Comparison of ENCODE assay signal across 9 mouse cellular contexts in the genomic region with DNA sequence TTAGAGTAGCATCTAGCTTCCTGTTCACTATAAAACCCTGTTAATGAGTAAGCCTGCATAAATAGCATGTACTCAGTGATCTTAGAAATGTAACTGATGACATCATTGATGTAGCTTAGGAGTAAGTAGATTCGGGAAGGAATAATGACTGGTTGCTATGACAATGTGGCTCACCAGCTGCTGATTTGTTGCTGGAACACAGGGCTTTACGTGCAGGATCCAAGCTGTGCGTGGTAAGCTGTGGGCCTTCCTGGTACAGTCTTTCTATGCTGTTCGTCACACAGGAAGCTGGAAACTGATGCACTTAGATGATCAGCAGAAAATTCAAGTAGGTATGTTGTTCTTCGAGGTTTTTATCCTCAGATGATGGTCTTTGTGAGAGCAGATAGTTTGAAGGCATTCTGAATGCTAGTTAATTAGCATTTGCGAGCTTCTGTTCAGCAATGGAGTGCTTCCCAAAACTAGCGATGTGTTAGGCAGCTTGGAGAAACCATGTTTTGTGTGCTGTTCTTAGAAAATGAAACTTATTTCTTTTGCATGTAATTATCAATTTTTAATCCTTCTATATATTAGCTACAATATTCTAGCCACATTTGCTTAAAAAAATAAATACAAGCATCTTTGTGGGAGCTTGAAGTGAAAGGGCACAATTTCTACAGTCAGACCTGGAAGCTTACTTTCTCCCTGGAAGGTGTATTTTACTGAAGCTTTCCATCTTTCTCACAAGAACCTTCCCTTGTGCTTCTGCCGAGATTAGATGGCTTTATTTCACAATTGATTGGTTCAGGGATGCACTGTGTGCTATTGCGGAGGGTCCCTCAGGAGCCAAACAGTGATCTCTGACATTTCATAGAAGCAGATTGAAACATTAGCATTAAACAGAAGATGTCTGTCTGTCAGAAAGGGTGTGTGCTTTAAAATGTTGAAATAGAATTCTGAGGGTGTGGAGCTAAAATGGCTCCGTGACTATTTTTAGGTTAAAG. TPM values are rescaled to one million over a fixed set of nuclear protein-coding genes. Genes with fewer than 3 reads are reported as not detected.
A peak's percentile ranks its signal among the peaks of the same experiment; 100 is the strongest.
DNase-seq lines count a peak whose midpoint lies in the region; TF ChIP-seq lines count a peak whose summit lies in the region.
"Had no signal": no experiment of that assay in that cellular context is flagged by ENCODE, and none has a peak within 500 bp of the region (broad histone marks: within the 10 kb centered on the region; RNA-seq: fewer than 3 reads in every experiment).

No protein-coding gene starts in this region.

- peak overlapping the region; percentile 79 for H3K27ac ChIP-seq in olfactory bulb, adult 2 months (ENCODE audit: insufficient read depth, low read depth, low read length)
- H3K27ac ChIP-seq: macrophage had no signal

- TF ChIP-seq POLR2A in olfactory bulb, adult 2 months (IDR thresholded peaks at IDR 0.05; ENCODE audit: insufficient read depth, low read depth, low read length): no peak

- 18% methylated on average over 10 of the region's 10 CpGs for WGBS in olfactory bulb, adult 2 months

- intact Hi-C loops in heart, postnatal 36 days (cut with DNase I): no loop called here

- peak overlapping the region; percentile 12; the same call in 1 of the 2 replicates for H3K4me3 ChIP-seq in olfactory bulb, adult 2 months (ENCODE audit: insufficient read depth, low read depth, low read length)

- DNase-seq in thymus, postnatal 0 days (ENCODE audit: low spot score): peak; percentile 63
- no peak for DNase-seq in thymus, adult 18-20 months
- DNase-seq in frontal cortex, adult 2 months (ENCODE audit: extremely low spot score in 1 of 2, low spot score in 1 of 2): peak; percentile 81 to 86
- peak; percentile 68 to 73 for DNase-seq in layer of hippocampus, postnatal 36 days
- no peak for DNase-seq in heart, postnatal 36 days
- DNase-seq in adrenal gland, adult 18-20 months (ENCODE audit: low spot score in 2 of 2): no peak
- DNase-seq in adrenal gland, postnatal 4 days (ENCODE audit: low spot score in 2 of 2): no peak

- no peak for TF ChIP-seq CTCF in olfactory bulb, adult 2 months (IDR thresholded peaks at IDR 0.05; ENCODE audit: insufficient read depth, low read depth, low read length)

- no peaks in the 10 kb centered on the region for H3K4me1 ChIP-seq in olfactory bulb, adult 2 months (ENCODE audit: control insufficient read depth, insufficient read depth, low read length)

RNA-seq across cellular contexts. Expression of a gene that starts 9.6 kb away (rescaled TPM):
- polyA plus RNA-seq in thymus, postnatal 0 days (2015; fragmentation: Nextera tagmentation; extraction: Ambion mirVana): 0.09 and 0.27 TPM in 2 replicates
- 0.80 and 0.94 TPM in 2 replicates for polyA plus RNA-seq in frontal cortex, adult 2 months (2012; rRNA removed)
- 1 to 10 TPM in 1 of 2 experiments, under 1 TPM in 1; 0.15 to 1.0 TPM for total RNA-seq in layer of hippocampus, postnatal 36 days (2021)
- polyA plus RNA-seq in olfactory bulb, adult 2 months (2012; ENCODE audit: insufficient read depth, insufficient read length, low replicate concordance, missing spikeins): not detected in 2 replicates
- under 1 TPM in 1 of 2 experiments, not detected in 1; 0.17 TPM for total RNA-seq in heart, postnatal 36 days (2021)
- not detected for total RNA-seq in adrenal gland, adult 18-20 months (2021)
- total RNA-seq in adrenal gland, postnatal 4 days (2021): not detected

RNA-seq across cellular contexts. Expression of a gene that starts 36.7 kb away (rescaled TPM):
- polyA plus RNA-seq in thymus, postnatal 0 days (2015; fragmentation: Nextera tagmentation; extraction: Ambion mirVana): 0.03 and 0.09 TPM in 2 replicates
- 0.48 and 0.76 TPM in 2 replicates for polyA plus RNA-seq in frontal cortex, adult 2 months (2012; rRNA removed)
- total RNA-seq in layer of hippocampus, postnatal 36 days (2021): under 1 TPM; 0.65 to 0.71 TPM
- not detected in 2 replicates for polyA plus RNA-seq in olfactory bulb, adult 2 months (2012; ENCODE audit: insufficient read depth, insufficient read length, low replicate concordance, missing spikeins)
- not detected for total RNA-seq in heart, postnatal 36 days (2021)
- not detected for total RNA-seq in adrenal gland, adult 18-20 months (2021)
- under 1 TPM; 0.11 to 0.20 TPM for total RNA-seq in adrenal gland, postnatal 4 days (2021)
- polyA plus RNA-seq: macrophage had no signal

Comparison
In these comparisons a context has a peak if more than half of its experiments do, and no peak if none do; other contexts are left out.
1. DNase-seq: peak in thymus, postnatal 0 days (single experiment), frontal cortex, adult 2 months (2 of 2) and layer of hippocampus, postnatal 36 days (2 of 2); none in thymus, adult 18-20 months (0 of 2), heart, postnatal 36 days (0 of 2), adrenal gland, adult 18-20 months (0 of 2) and adrenal gland, postnatal 4 days (0 of 2).